Mouse (Mus musculus): Measurements from ENCODE around the gene Pthlh. TPM values are rescaled to one million over a fixed set of nuclear protein-coding genes. Genes with fewer than 3 reads are reported as not detected.
"Not testable (repeated sequence)": the region's sequence is repeated elsewhere in the genome, so short reads cannot be mapped to it uniquely, and the experiment has no call there.

The Pthlh gene
- 10.1 and 11.0 TPM in 2 replicates for polyA plus RNA-seq (2015; fragmentation: Nextera tagmentation; extraction: Ambion mirVana)

DNA sequence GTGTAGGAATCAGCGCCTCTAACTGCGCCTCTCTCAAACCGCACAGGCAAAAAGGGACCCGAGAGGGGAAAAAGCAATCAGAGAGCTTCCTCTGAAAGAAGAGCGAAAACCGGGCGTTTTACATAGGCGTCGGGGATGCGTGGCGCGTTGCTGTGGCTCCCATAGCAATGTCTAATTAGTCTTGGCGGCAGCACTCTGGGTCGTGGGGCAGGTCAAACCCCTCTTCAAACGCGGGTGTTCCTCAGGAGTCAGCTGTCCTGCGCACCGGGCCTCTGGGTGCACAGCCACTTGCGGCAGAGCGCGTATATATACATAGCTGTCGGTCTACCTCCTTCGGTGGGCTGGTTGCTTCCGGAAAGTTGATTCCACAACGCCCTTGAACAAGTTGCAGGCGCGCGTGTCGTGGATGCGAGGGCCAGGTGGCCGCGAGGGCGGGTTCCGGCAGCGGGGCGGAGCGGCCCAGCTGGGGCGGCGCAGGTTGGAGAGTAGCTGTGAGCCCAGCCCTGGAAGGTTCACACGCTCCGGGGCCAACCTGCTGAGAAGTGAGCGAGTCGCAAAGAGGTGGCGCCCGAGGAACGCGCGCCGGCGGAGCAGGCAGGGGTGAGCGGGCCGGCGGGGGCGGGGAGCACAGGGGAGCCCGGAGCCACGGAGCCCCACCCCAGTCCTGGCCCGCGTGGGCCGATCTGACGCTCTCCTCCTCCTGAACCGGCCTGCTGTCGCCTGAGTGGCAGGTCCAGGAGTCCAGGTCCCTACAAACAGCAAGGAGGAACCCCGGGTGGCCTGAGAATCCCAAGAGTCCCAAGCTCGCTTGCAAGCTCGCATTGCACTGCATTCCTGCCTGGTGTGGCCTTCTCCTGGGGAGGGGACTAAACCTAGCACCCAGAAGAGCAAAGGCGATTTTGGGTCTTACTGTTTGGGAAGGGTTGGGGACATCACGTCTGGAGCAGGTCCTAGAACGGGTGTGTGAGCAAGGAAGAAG lies at the start of gene Pthlh:
TSS of gene Pthlh (minus strand) at position 597 of the 979 bp plus-strand sequence.
- Histone ChIP-seq H3K4me3 (peak within 1 kb of the TSS; percentile 50), H3K9ac (peak within 1 kb of the TSS; percentile 47), H3K9me3 (no peaks in the 10 kb centered on the region), H3K4me1 (peaks cover 18% of the 10 kb centered on the region), H3K36me3 (no peaks in the 10 kb centered on the region), H3K4me2 (peak within 1 kb of the TSS; percentile 93), H3K27me3 (peaks cover 41% of the 10 kb centered on the region), H3K27ac (peak within 1 kb of the TSS; percentile 41; the same call in 1 of the 2 replicates)
- WGBS, result under 1% methylated on average over 67 of the region's 68 CpGs
- peak; percentile 85 for ATAC-seq (ENCODE audit: borderline replicate concordance, extremely low read depth, low FRiP score, low TSS enrichment)

DNA sequence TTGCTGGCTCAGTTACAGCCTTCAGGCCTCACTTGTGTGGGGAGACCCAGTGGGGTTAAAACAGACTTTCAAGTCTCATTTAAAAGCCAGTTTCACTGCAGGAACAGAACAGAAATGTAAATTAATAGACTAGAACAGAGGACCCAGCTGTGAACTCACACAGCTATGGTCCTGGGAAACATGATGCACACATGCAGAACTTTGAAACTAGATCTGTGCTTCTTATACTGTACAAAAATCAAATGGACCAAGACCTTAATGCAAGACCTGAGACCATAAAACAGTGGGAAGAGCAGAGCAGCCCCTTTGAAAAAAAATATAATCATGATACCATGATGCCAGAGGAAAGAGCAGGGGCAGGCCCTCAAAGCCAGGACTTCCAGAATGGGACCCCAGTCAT lies 49.3 kb upstream of the Pthlh start:
- Histone ChIP-seq H3K9me3 (no peaks in the 10 kb centered on the region), H3K27me3 (no peaks in the 10 kb centered on the region), H3K27ac (no peak overlapping the region), H3K4me2 (no peak overlapping the region), H3K4me1 (peaks cover 10% of the 10 kb centered on the region; the same call in 1 of the 2 replicates), H3K9ac (no peak overlapping the region), H3K36me3 (no peaks in the 10 kb centered on the region), H3K4me3 (no peak overlapping the region)
- ATAC-seq (ENCODE audit: borderline replicate concordance, extremely low read depth, low FRiP score, low TSS enrichment), result no peak

DNA sequence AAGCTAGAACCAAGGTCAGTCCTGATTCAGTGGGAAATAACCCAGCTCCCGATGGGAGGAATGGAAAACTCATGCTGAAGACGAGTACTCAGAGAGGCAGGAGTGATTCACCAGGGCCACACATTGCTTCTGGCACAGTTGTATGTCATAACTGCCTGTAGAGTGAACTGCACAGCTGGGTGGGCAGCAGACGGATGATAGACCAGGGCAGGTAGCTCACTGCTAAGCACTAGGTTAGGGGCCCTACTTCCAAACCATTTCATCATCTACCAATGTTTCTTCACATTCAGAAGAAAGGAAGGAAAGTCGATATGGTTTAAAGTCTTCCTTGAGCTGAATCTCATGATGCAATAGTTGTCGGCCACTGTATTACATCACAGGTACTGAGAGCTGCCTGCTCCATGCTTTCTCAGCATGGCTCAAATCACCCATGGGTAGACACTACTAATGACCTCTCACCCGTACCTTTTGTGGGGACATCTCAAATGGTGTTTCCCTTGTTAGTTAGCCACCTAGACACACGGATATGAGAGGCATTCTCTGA lies 46.5 kb upstream of the Pthlh start:
- H3K9me3 ChIP-seq, result no peaks in the 10 kb centered on the region
- H3K27ac ChIP-seq, result no peak overlapping the region
- no peaks in the 10 kb centered on the region for H3K27me3 ChIP-seq
- no peak overlapping the region for H3K4me3 ChIP-seq
- no peaks in the 10 kb centered on the region for H3K4me1 ChIP-seq
- no peak for ATAC-seq (ENCODE audit: borderline replicate concordance, extremely low read depth, low FRiP score, low TSS enrichment)
- WGBS, result 78% methylated on average over 7 of the region's 7 CpGs
- H3K9ac ChIP-seq, result no peak overlapping the region
- no peaks in the 10 kb centered on the region for H3K36me3 ChIP-seq
- no peak overlapping the region for H3K4me2 ChIP-seq

DNA sequence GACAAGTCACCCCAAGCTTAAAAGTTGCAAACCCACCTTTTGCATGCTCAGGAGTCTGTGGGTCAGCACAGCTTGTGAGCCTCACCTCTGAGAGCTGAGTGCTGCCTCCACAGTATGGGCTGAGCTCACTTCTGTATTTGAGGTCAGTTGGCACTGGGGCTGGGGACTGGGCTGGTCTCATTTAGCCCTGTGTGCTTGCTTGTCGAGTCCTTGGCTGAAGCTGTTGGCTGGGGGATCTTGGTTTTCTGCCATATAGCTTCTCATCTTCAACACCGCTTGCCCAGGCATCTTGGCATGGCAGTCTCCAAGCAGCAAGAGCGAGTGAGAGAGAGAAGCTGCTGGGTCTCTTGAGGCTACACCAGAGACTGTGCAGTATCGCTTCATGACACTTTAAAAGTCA lies 46.1 kb upstream of the Pthlh start:
- Histone ChIP-seq H3K36me3 (no peaks in the 10 kb centered on the region), H3K27ac (no peak overlapping the region), H3K27me3 (no peaks in the 10 kb centered on the region), H3K9ac (no peak overlapping the region), H3K4me3 (no peak overlapping the region), H3K4me1 (no peaks in the 10 kb centered on the region), H3K9me3 (no peaks in the 10 kb centered on the region), H3K4me2 (no peak overlapping the region)
- no peak for ATAC-seq (ENCODE audit: borderline replicate concordance, extremely low read depth, low FRiP score, low TSS enrichment)
- WGBS, result 73% methylated on average over 4 of the region's 4 CpGs

DNA sequence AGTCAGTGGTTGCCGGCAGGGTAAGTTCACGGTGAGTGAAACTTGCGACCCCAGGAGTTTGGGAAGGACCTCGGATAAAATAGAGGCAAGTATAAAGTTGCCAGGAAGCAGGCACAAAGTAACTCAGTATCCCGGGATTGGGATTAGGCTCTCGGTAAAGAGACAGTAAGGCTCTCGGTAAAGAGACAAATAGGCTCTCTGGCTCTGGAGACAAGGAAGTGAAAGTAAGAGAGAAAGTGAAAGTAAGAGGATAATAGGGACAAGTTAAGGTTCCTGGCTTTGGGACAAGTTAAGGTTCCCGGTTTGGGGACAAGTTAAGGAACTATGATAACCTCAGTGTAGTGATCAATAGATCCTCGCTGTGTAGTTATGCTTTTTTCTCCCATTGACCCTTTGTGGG lies 40.3 kb upstream of the Pthlh start:
- not testable (repeated sequence) for H3K4me1 ChIP-seq; H3K27me3 ChIP-seq; H3K4me3 ChIP-seq; H3K4me2 ChIP-seq; H3K27ac ChIP-seq; H3K9ac ChIP-seq; H3K36me3 ChIP-seq; H3K9me3 ChIP-seq; ATAC-seq (ENCODE audit: borderline replicate concordance, extremely low read depth, low FRiP score, low TSS enrichment)
- 81% methylated on average over 7 of the region's 9 CpGs for whole genome bisulfite sequencing

DNA sequence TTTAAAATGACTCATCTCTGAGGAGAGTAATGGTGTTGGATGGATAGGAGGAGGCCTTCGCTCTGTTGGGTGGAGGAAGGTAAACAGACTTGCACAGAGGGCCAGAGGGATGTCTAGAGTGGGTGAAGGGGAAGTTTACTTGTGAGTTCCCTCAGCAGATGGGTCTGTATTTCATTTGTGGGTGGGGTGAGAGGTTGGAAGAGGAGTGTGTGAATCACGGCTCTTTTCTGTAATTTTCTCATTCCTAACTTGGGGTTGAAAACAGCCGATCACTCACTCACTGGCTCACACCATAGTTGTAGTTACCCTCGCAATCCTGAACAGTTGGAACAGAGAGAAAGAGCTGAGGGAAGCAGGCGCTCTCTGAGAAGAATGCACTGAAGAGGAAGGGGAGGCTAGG lies 35.6 kb upstream of the Pthlh start:
- Histone ChIP-seq H3K27ac (no peak overlapping the region), H3K36me3 (no peaks in the 10 kb centered on the region), H3K4me2 (no peak overlapping the region), H3K4me3 (no peak overlapping the region), H3K9me3 (no peaks in the 10 kb centered on the region), H3K4me1 (no peaks in the 10 kb centered on the region), H3K27me3 (no peaks in the 10 kb centered on the region), H3K9ac (no peak overlapping the region)
- ATAC-seq (ENCODE audit: borderline replicate concordance, extremely low read depth, low FRiP score, low TSS enrichment), result no peak
- 70% methylated on average over 5 of the region's 5 CpGs for WGBS

DNA sequence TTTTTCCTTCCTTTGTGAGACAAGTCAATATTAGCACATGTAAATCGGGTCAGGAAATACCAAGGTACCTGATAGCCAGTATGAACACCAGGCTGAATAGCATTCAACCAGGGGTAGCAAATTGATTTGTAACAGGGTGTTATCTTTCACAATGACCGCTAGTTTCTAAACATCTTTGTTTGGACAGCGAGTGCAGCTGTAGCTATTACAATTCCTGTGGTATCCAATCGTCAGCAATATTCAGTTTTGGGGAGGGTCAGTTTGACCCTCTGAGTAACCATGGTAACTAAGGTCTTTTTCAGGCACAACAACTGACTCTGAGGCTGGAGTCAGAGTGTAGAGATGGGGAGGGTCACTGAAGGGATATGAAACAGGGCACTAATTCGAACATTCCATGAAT lies 15.3 kb upstream of the Pthlh start:
- Histone ChIP-seq H3K27ac (no peak overlapping the region), H3K9me3 (0 out of 2 replicates have a peak, but pooled peaks cover 3% of the 10 kb centered on the region), H3K27me3 (no peaks in the 10 kb centered on the region), H3K36me3 (no peaks in the 10 kb centered on the region), H3K9ac (no peak overlapping the region), H3K4me3 (no peak overlapping the region), H3K4me2 (no peak overlapping the region), H3K4me1 (no peaks in the 10 kb centered on the region)
- 43% methylated on average over 5 of the region's 5 CpGs for WGBS
- ATAC-seq (ENCODE audit: borderline replicate concordance, extremely low read depth, low FRiP score, low TSS enrichment), result no peak

DNA sequence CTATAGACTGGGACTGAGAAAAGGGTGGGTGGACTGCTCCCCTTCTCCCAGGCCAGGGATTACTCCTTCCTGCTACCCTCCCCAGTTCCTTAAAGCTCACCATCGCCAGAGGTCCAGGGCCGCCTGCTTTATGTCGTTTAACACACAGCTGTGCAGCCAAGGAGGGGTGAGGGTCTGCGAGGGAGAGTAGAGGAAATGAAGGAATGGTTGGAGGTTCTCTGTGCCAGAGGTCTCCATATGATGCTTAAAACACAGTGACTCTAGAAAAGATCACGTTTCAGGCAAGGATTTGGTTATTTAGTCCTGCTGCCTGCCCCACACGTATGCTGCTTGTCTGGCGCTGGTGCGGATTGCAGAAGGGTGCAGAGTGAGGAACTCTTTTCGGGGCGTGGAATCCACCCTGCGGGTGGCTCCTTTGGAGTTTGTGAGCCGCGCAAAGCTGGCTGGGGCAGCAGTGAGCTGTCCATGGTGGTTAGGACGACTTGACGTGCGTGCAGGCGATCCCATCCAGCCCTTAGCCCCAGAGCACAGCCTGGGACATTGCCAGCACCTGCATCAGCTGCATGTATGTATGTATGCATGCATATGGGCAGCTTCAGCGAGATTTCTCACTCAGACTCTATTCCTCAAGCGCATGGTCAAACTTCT lies 4.3 kb upstream of the Pthlh start:
- peaks cover 12% of the 10 kb centered on the region for H3K4me1 ChIP-seq
- H3K4me2 ChIP-seq, result no peak overlapping the region
- H3K27me3 ChIP-seq, result peaks cover 29% of the 10 kb centered on the region
- H3K4me3 ChIP-seq, result no peak overlapping the region
- H3K27ac ChIP-seq, result no peak overlapping the region
- 3% methylated on average over 19 of the region's 19 CpGs for WGBS
- H3K9ac ChIP-seq, result no peak overlapping the region
- ATAC-seq (ENCODE audit: borderline replicate concordance, extremely low read depth, low FRiP score, low TSS enrichment), result peak; percentile 45; the same call in 1 of the 2 replicates
- no peaks in the 10 kb centered on the region for H3K36me3 ChIP-seq
- no peaks in the 10 kb centered on the region for H3K9me3 ChIP-seq

DNA sequence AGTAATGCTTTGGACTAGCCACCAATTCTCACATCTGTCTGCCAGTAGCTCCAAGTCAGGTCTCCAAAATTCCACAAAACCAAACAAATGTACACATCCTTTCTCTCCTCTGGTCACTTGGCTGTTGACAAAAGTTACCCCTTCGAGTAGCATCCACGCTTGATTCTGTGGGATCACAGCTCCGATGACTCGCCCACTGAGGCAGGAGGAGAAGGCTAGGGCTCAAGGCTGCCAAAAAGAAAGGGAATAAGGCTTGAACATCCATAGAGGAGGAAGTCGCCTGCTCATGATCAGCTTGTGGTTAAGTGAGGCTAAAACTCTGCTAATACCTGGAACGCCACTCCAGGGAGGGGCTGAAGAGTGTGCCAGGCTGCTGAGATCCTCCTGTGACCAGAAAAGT lies 2.5 kb upstream of the Pthlh start:
- no peaks in the 10 kb centered on the region for H3K36me3 ChIP-seq
- no peak overlapping the region for H3K9ac ChIP-seq
- WGBS, result 71% methylated on average over 6 of the region's 6 CpGs
- ATAC-seq (ENCODE audit: borderline replicate concordance, extremely low read depth, low FRiP score, low TSS enrichment), result no peak
- no peak overlapping the region for H3K4me2 ChIP-seq
- H3K9me3 ChIP-seq, result no peaks in the 10 kb centered on the region
- peaks cover 18% of the 10 kb centered on the region for H3K4me1 ChIP-seq
- H3K27ac ChIP-seq, result no peak overlapping the region
- H3K4me3 ChIP-seq, result no peak overlapping the region
- peaks cover 41% of the 10 kb centered on the region for H3K27me3 ChIP-seq

DNA sequence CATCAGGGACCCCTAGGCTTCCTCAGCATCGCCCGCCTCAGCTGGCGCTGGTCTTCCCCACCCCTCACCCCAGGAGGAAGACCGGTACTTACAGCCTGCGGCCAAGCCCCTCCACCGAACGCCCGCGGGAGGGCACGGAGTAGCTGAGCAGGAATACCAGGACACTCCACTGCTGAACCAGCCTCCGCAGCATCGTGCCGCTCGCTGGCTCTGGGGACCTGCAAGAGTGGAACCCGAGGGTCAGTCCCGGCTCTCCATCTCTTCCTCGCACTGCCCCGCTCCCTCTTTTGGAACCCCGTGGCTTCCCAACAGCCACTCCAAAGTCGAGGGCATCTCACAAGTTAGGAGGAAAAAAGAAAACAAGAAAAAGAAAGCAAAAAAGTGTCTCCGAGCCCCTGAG lies 805 bp downstream of the Pthlh start:
- WGBS, result 1% methylated on average over 21 of the region's 21 CpGs
- peak overlapping the region; percentile 41; the same call in 1 of the 2 replicates for H3K27ac ChIP-seq
- ATAC-seq (ENCODE audit: borderline replicate concordance, extremely low read depth, low FRiP score, low TSS enrichment), result peak; percentile 25; the same call in 1 of the 2 replicates
- H3K9me3 ChIP-seq, result no peaks in the 10 kb centered on the region
- H3K27me3 ChIP-seq, result peaks cover 41% of the 10 kb centered on the region
- H3K36me3 ChIP-seq, result no peaks in the 10 kb centered on the region
- peak overlapping the region; percentile 50 for H3K4me3 ChIP-seq
- peak overlapping the region; percentile 41 for H3K9ac ChIP-seq
- peak overlapping the region; percentile 93 for H3K4me2 ChIP-seq
- peaks cover 18% of the 10 kb centered on the region for H3K4me1 ChIP-seq

DNA sequence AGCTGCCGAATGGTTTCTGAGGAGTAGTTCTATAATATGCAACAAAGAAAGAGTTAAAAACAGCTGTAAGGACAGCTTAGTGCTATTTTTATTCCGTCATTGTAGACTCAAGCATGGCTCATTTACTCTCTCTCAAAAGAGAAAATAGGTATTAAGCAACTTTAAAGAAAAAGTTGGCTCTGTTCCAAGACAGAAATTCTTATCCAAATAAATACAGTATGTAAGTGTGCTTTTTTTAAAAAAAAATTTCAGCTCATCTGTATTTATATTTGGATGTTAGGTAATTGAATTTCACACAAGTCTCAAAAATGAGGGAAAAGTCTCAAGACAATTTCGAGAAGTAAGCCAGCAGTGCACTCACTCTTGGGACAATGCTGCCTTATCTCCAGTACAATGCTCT lies 2.4 kb downstream of the Pthlh start:
- Histone ChIP-seq H3K4me2 (peak overlapping the region; percentile 93), H3K36me3 (no peaks in the 10 kb centered on the region), H3K4me1 (peaks cover 18% of the 10 kb centered on the region), H3K9me3 (no peaks in the 10 kb centered on the region), H3K9ac (no peak overlapping the region), H3K27me3 (peaks cover 38% of the 10 kb centered on the region), H3K27ac (no peak overlapping the region), H3K4me3 (peak overlapping the region; percentile 50)
- no peak for ATAC-seq (ENCODE audit: borderline replicate concordance, extremely low read depth, low FRiP score, low TSS enrichment)
- 17% methylated on average over 3 of the region's 3 CpGs for WGBS

DNA sequence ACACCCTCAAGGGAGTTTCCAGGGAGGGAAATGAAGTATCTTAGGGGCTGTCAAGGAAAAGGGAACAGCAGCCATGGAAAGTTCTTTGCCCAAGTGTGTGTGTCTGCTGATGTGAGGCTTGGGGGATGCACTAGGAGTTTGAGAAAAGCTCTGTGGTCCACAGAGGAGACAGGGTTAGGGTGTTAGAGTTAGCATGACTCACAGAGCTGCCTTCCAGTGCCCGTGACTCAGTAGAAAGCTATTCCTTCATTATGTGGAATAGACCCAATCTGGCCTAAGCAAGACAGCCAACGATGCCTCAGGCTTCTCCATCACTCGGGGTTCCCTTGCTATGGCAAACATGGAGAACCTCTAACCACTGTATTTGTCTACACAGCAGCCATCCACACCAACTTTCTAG lies 3.2 kb downstream of the Pthlh start:
- no peak overlapping the region for H3K4me2 ChIP-seq
- no peak overlapping the region for H3K9ac ChIP-seq
- 62% methylated on average over 3 of the region's 3 CpGs for WGBS
- no peak for ATAC-seq (ENCODE audit: borderline replicate concordance, extremely low read depth, low FRiP score, low TSS enrichment)
- H3K4me3 ChIP-seq, result no peak overlapping the region
- no peak overlapping the region for H3K27ac ChIP-seq
- H3K36me3 ChIP-seq, result no peaks in the 10 kb centered on the region
- peaks cover 32% of the 10 kb centered on the region for H3K27me3 ChIP-seq
- peaks cover 18% of the 10 kb centered on the region for H3K4me1 ChIP-seq
- H3K9me3 ChIP-seq, result no peaks in the 10 kb centered on the region

Measured in lung, embryonic 15.5 days (tissue).